Mouse (Mus musculus) bone marrow, adult 2 months (tissue): Measurements from ENCODE around the gene Krt80. TPM values are rescaled to one million over a fixed set of nuclear protein-coding genes. Genes with fewer than 3 reads are reported as not detected.
A peak's percentile ranks its signal among the peaks of the same experiment; 100 is the strongest.

ENCODE experiments used
- H3K27ac ChIP-seq: fragments of 200-500 bp; 2 replicates; pipeline ENCODE4 v1.5.1; 2012; ENCODE audit warnings: low read depth, mild to moderate bottlenecking, control low read depth, inconsistent platforms, low read length; ENCODE audit not compliant: control insufficient read depth, poor library complexity, insufficient read depth
- H3K4me1 ChIP-seq: fragments of 200-500 bp; 2 replicates; pipeline ENCODE4 v1.6.1; 2011; ENCODE audit warnings: low read length; ENCODE audit not compliant: control insufficient read depth, insufficient read depth
- H3K4me3 ChIP-seq: fragments of 200-500 bp; replicated peaks from 2 replicates; pipeline ENCODE3; 2011; ENCODE audit warnings: mild to moderate bottlenecking, low read depth, low read length, control low read depth; ENCODE audit not compliant: control insufficient read depth
- CTCF ChIP-seq: fragments of 200-500 bp; IDR thresholded peaks from 2 replicates; pipeline ENCODE4 v1.5.1; 2011; ENCODE audit warnings: low read length, control low read depth; ENCODE audit not compliant: control insufficient read depth, insufficient read depth
- POLR2A ChIP-seq: fragments of 200-500 bp; IDR thresholded peaks from 2 replicates; pipeline ENCODE4 v1.6.1; 2011; ENCODE audit warnings: low read depth, mild to moderate bottlenecking, control low read depth, low read length, borderline replicate concordance; ENCODE audit not compliant: control insufficient read depth
- WGBS: fragments of 180-500 bp; shearing (Covaris S2); methylation state at CpG from one replicate; pipeline ENCODE4 v1.1.7; 2018; 5-methylcytosine and 5-hydroxymethylcytosine counted together
- polyA plus RNA-seq: library from polyadenylated mRNA; stranded (reverse); fragments of >200 nt; gene quantifications from 2 replicates; pipeline ENCODE4 v1.2.4, GENCODE M21; 2011; ENCODE audit warnings: low replicate concordance; ENCODE audit not compliant: missing spikeins, insufficient read depth, insufficient read length

Gene Krt80
- polyA plus RNA-seq, 1 experiment: 3.5 TPM

- TF ChIP-seq POLR2A (no peak), CTCF (no peak)
- no peaks in the 10 kb centered on the region for H3K4me1 ChIP-seq
- 87% methylated on average over 3 of the region's 3 CpGs for WGBS
These were observed 27.0 kb upstream of the Krt80 start for GRCm38 (mm10) chr15:101396921-101397320.

DNA sequence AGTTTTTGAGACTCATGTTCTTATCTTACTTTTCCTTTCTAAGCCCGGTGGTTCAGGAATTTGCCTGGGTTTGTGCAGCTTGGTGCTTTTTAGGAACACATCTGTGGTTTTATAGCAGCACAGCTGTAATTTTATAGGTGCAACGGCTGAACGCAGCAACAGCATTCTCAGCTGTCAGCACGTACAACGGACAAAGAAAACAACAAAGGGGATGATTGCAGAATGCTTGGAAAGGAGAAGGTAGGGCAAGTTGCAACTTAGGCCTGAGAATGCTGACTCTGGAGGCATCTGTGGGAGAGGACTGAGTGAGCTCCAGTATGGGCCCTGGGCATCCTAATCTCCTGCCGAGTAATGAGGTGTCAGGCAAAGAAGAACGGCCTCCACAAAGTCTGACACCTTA is 26.5 kb upstream of the Krt80 start:
- no peak for TF ChIP-seq POLR2A
- TF ChIP-seq CTCF: no peak
- Histone ChIP-seq H3K4me3 (no peak overlapping the region), H3K27ac (no peak overlapping the region), H3K4me1 (no peaks in the 10 kb centered on the region)
- 41% methylated on average over 7 of the region's 7 CpGs for WGBS

More at GRCm38 (mm10) chr15:101396921-101397320, 27.0 kb upstream of the Krt80 start:
- no peak overlapping the region for H3K27ac ChIP-seq
- no peak overlapping the region for H3K4me3 ChIP-seq

GRCm38 (mm10) chr15:101394908-101395307 is 24.9 kb upstream of the Krt80 start:
- no peak for TF ChIP-seq POLR2A
- no peak for TF ChIP-seq CTCF
- Histone ChIP-seq H3K4me3 (no peak overlapping the region), H3K4me1 (no peaks in the 10 kb centered on the region), H3K27ac (no peak overlapping the region)
- 84% methylated on average over 7 of the region's 7 CpGs for WGBS

- TF ChIP-seq CTCF: no peak
- TF ChIP-seq POLR2A: no peak
- no peak overlapping the region for H3K4me3 ChIP-seq
- H3K4me1 ChIP-seq: peaks cover 7% of the 10 kb centered on the region; the same call in 1 of the 2 replicates
- H3K27ac ChIP-seq: no peak overlapping the region
- WGBS: 82% methylated on average over 5 of the region's 5 CpGs
These were observed 22.3 kb upstream of the Krt80 start for GRCm38 (mm10) chr15:101392251-101392650.

- 83% methylated on average over 5 of the region's 5 CpGs for WGBS
- H3K4me1 ChIP-seq: peaks cover 7% of the 10 kb centered on the region; the same call in 1 of the 2 replicates
- H3K27ac ChIP-seq: no peak overlapping the region
- no peak overlapping the region for H3K4me3 ChIP-seq
- TF ChIP-seq CTCF: no peak
- no peak for TF ChIP-seq POLR2A
These were observed 20.2 kb upstream of the Krt80 start for GRCm38 (mm10) chr15:101390203-101390602.

GRCm38 (mm10) chr15:101388034-101388541 is 18.1 kb upstream of the Krt80 start:
- Histone ChIP-seq H3K27ac (peak overlapping the region; percentile 21; the same call in 1 of the 2 replicates), H3K4me3 (no peak overlapping the region), H3K4me1 (peaks cover 7% of the 10 kb centered on the region; the same call in 1 of the 2 replicates)
- TF ChIP-seq POLR2A: no peak
- TF ChIP-seq CTCF: peak; percentile 49
- 2% methylated on average over 5 of the region's 5 CpGs for WGBS

DNA sequence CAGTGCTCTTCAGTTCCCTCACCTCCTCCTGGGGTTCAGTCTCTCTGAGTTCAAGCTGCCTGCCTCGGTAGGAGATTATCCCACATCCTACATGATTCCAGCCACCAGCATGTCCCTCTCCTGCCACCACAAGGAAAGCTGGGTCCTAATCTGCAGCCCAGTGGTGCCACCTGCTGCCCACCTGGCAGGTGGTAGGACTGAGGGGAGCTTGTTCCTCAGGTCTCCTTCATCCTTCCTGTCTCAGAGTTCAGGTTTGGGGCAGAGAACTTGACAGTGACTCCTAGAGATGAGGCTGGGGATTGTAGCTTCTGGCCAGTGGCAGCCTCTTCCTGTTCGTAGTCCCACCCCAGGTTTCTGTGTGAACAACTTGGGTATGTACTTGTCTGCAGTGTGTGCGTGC is 17.2 kb upstream of the Krt80 start:
- TF ChIP-seq CTCF (peak; percentile 75), POLR2A (no peak)
- no peak overlapping the region for H3K27ac ChIP-seq
- peaks cover 7% of the 10 kb centered on the region; the same call in 1 of the 2 replicates for H3K4me1 ChIP-seq
- WGBS: 45% methylated on average over 3 of the region's 3 CpGs
- H3K4me3 ChIP-seq: no peak overlapping the region

- no peak overlapping the region for H3K4me3 ChIP-seq
- no peak overlapping the region for H3K27ac ChIP-seq
- TF ChIP-seq CTCF (no peak), POLR2A (no peak)
- WGBS: 88% methylated on average over 6 of the region's 6 CpGs
- peaks cover 7% of the 10 kb centered on the region; the same call in 1 of the 2 replicates for H3K4me1 ChIP-seq
These were observed 15.1 kb upstream of the Krt80 start for GRCm38 (mm10) chr15:101385064-101385463.

DNA sequence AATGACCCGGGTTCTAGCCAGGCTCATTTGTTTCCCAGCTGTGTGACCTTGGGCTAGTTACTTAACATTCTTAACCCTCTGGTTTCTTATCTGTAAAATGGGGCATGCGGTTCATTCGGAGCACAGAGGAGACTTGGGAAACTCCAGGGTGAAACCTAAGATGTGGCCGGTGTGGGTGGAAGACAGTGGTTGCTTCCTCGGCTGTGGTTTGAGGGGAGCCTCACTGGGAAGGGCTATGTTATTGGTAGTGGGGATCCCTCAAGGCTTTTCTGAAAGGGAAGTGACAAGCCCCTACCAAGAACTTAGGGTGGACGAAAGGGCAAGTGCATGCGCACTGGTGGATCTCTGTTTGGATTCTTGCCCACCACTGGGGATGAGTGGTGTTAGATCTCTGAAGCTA is 14.6 kb upstream of the Krt80 start:
- 36% methylated on average over 7 of the region's 7 CpGs for WGBS
- TF ChIP-seq CTCF (no peak), POLR2A (no peak)

More for the DNA sequence above, 14.6 kb upstream of the Krt80 start:
- peaks cover 10% of the 10 kb centered on the region; the same call in 1 of the 2 replicates for H3K4me1 ChIP-seq
- no peak overlapping the region for H3K27ac ChIP-seq
- no peak overlapping the region for H3K4me3 ChIP-seq
